Mouse (Mus musculus): ENCODE data around the gene Usp9x.
A peak's percentile ranks its signal among the peaks of the same experiment; 100 is the strongest.

The Usp9x gene

DNA sequence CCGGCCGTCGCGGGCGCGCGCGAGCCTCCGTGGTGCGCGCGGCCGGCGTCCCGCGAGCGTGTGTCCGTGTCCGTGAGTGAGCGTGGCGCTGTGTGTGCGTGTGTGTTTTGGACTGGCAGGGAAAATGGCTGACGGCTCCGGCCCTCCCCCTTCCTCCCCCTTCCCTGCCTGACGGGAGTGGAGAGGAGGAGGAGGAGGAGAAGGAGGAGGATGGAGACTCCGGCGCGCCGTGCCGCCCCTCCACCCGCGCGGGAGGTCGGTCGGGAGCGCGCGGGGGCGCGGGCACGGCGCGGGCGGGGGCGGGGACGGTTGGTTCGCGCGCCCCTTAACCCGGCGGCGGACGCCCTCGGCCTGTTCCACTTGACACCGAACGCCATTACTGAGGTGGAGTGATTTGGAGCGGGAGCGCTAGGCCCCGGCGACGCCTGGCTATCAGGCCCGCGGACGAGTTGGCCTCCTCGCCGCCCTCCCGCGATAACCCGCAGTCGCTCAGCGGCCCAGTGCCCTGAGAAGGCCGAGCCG is 1.2 kb downstream of the Usp9x start:
- DNase-seq (ENCODE audit: low read depth, low spot score) = peak; percentile 37

DNA sequence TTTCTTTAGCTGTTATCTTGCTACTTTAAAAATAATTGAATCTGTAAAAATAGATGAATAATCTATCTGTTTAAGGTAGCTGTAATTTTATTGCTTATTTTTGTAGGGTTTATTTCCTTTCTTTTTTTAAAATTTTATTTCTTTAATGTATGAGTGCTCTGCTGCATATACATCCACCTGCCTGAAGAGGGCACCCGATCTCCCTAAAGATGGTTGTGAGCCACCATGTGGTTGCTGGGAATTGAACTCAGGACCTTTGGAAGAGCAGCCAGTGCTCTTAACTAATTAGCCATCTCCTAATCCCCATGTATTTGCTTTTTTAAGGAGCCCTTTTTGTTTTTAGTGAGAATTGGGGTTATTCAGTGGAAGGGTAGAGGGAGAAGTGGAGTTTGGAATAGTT is 14.3 kb downstream of the Usp9x start:
- no peak for DNase-seq (ENCODE audit: low read depth, low spot score)

DNA sequence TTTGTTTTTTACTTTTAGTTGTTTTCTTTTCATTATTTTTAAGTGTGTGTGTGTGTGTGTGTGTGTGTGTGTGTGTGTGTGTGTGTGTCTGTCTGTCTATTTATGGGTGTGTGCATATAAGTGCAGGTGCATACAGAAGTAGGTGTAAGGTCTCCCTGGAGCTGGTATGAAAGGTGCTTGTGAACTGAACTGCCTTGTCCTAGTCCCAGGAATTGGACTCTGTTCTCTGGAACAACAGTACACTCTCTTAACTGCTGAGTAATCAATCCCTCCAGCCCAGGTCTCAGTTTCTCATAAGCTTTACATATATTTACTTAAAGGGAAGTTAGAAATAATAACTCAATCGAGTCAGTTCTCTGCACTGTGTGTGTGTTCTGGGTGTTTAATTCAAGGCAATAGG is 25.7 kb downstream of the Usp9x start:
- DNase-seq (ENCODE audit: low read depth, low spot score) = no peak

DNA sequence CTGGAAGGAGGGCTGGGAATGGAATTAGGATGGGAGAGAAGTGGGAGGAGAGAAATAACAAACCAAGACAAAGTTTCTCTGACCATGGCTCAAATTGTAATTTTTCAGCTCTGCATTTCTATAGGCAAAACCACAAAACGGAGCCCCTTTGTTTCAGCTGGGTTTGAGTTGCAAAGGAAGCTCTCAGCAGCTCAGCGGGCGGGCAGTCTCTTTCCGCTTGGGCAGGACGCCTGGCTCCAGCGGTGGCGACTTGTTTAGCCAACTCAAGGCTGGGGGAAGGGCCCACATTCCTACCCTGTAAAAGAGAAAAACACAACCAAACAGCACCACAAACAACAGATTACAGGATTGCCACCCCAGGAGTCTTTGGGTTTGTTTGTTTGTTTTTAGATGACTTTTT is 135.2 kb downstream of the Usp9x start:
- no peak for DNase-seq (ENCODE audit: low read depth, low spot score)

DNA sequence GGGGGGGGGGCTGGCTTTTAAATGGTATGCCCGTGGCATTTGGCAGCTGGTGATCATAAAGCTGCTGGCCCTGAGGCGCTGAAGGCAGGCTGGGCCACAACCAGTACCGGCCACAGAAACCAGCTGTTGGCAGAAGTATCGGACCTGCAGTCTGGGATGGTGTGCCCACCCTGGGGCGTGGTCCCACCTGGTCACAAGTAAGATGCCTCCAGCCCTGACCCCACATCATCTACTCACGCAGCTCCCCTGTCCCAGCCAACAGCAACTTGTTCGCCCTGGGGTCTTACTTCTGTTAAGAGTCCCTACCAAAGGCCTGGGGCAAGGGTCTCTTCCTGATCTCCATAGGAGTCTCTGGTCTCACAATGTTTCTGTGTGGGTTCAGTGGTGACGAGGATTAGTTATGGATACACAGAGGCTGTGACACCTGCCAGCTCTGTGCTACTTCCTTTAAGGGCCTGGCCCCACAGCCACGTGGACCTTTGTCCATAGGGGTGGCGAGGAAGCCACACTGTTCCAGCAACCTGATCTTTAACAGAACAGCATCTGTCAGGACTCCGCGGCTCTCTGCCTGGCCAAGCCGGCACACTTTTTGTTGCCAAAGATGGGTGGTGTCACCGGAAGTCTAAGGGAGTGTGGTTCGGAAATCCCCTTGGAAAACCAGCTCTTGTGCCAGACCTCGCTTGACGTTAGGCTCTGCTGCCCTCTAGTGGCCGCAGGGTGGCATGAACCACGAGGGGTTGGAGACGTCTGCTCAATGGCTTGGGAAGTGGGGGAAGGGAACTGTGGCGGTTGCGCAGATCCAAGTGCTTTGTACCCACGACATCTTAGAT is 136.4 kb downstream of the Usp9x start:
- peak; percentile 84 for DNase-seq (ENCODE audit: low read depth, low spot score)

DNA sequence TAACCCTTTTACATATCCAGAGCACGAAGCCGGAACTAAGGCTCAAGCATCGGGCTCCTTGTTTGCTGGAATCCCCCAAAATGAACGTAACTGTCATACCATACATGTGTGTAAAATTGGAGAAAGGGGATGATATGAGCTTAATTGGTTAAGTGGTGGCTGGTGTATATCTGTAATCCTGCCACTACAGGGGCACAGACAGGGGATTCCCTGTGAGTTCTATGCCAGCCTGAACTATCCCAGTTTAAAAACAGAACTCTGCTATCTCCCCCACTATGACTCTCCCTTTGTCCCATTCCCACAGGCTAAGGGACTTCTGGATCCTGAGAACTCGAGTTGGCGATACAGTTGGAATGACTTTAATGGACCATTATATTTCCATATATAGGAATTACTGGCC is 137.1 kb downstream of the Usp9x start:
- no peak for DNase-seq (ENCODE audit: low read depth, low spot score)

DNA sequence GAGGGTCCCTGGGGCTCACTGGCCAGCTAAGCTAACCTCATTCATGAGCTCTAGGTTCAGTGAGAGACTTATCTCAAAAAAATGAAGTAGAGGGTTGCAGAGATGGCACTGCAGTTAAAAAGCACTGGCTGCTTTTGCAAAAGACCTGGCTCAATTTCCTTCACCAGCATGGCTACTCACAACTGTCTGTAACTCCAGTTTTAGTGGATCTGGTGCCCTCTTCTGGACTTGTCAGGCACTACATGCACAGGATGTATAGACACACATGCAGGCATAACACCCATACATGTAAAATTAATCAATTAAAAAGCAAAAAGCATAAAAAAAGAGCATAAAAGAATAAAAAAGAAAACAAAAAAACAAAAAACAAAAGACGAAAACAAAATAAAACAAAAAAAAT is 143.0 kb downstream of the Usp9x start:
- DNase-seq (ENCODE audit: low read depth, low spot score) = no peak

Data from brain, embryonic 18.5 days (tissue).